Mouse (Mus musculus) liver, embryonic 14.5 days (tissue): ENCODE data around the gene Itgae. TPM values are rescaled to one million over a fixed set of nuclear protein-coding genes. Genes with fewer than 3 reads are reported as not detected.

Experiments
- ATAC-seq: fragments of 200-750 bp; cut with Nextera tagmentation; 2 replicates; pipeline ENCODE4 v1.8.0; 2017; ENCODE audit warnings: moderate number of reproducible peaks, mild to moderate bottlenecking, moderate library complexity; ENCODE audit not compliant: insufficient read depth
- DNase-seq, 3 experiments: peaks; one replicate each; pipeline ENCODE4 v3.0.0-alpha.2; 2012 to 2013; ENCODE audit warnings: low read depth in 3 of 3, low spot score in 3 of 3
- H3K27ac ChIP-seq: fragments of 300-500 bp; sonication (generic); 2 replicates; pipeline ENCODE4 v1.5.1; 2014; ENCODE audit warnings: moderate library complexity, mild to moderate bottlenecking, control low read depth, inconsistent platforms
- H3K27me3 ChIP-seq: fragments of 300-500 bp; sonication (generic); 2 replicates; pipeline ENCODE4 v1.6.1; 2014; ENCODE audit warnings: mild to moderate bottlenecking, low read length, moderate library complexity; ENCODE audit not compliant: control insufficient read depth, insufficient read depth
- H3K36me3 ChIP-seq: fragments of 300-500 bp; sonication (generic); replicated peaks from 2 replicates; pipeline ENCODE4 v1.6.1; 2014; ENCODE audit warnings: low read depth; ENCODE audit not compliant: control insufficient read depth, insufficient read depth
- H3K4me1 ChIP-seq, 2 experiments: fragments of 200-500 bp in 1 of 2; fragments of 300-500 bp in 1 of 2; sonication (generic) in 1 of 2; replicated peaks; 2 replicates each; pipeline ENCODE4 v1.6.1; 2012 to 2014; ENCODE audit warnings: antibody characterized with exemption in 1 of 2, inconsistent platforms in 1 of 2, low read length in 1 of 2; ENCODE audit not compliant: control insufficient read depth in 2 of 2, insufficient read depth in 2 of 2
- H3K4me2 ChIP-seq: fragments of 300-500 bp; sonication (generic); 2 replicates; pipeline ENCODE4 v1.6.1; 2014; ENCODE audit warnings: low read depth, mild to moderate bottlenecking, control low read depth, moderate library complexity
- H3K4me3 ChIP-seq, 2 experiments: fragments of 200-500 bp in 1 of 2; fragments of 300-500 bp in 1 of 2; sonication (generic) in 1 of 2; 2 replicates each; pipeline ENCODE4 v1.5.1; 2012 to 2014; ENCODE audit warnings: low read depth in 2 of 2, low read length in 2 of 2, mild to moderate bottlenecking in 2 of 2, control low read depth in 1 of 2, inconsistent platforms in 1 of 2, moderate library complexity in 1 of 2; ENCODE audit not compliant: insufficient read depth in 1 of 2
- H3K9ac ChIP-seq: fragments of 300-500 bp; sonication (generic); replicated peaks from 2 replicates; pipeline ENCODE4 v1.6.1; 2014; ENCODE audit warnings: mild to moderate bottlenecking, control low read depth, moderate library complexity
- H3K9me3 ChIP-seq: fragments of 300-500 bp; sonication (generic); 2 replicates; pipeline ENCODE4 v1.6.1; 2016; ENCODE audit warnings: low read length, mixed read lengths; ENCODE audit not compliant: control insufficient read depth
- CTCF ChIP-seq: IDR thresholded peaks from 2 replicates; pipeline ENCODE4 v1.5.1; 2016; ENCODE audit warnings: antibody characterized with exemption, low read depth, control low read depth
- EP300 ChIP-seq: IDR thresholded peaks from 2 replicates; pipeline ENCODE4 v1.6.1; 2016; ENCODE audit warnings: antibody characterized with exemption, low read depth
- WGBS: fragments of 180-500 bp; shearing (Covaris S2); extraction: QIAGEN DNeasy Blood & Tissue Kit; methylation state at CpG from one replicate; pipeline ENCODE4 v1.1.7; 2014; ENCODE audit not compliant: insufficient replicate concordance; 5-methylcytosine and 5-hydroxymethylcytosine counted together
- polyA plus RNA-seq, 2 experiments: library from polyadenylated mRNA; depleted of rRNA in 1 of 2; stranded (reverse) in 1 of 2; unstranded in 1 of 2; fragments of >200 nt; fragmentation: Nextera tagmentation in 1 of 2; extraction: Ambion mirVana in 1 of 2; gene quantifications; 2 replicates each; pipeline versions ENCODE4 v1.2.1 to v1.2.3; 2012 to 2014

Itgae gene
- polyA plus RNA-seq, 2 experiments: 0.03 TPM

GRCm38 (mm10) chr11:73049335-73049734 is 41.0 kb upstream of the Itgae start:
- WGBS: 10% methylated on average over 4 of the region's 4 CpGs
- H3K9me3 ChIP-seq: no peaks in the 10 kb centered on the region
- H3K27ac ChIP-seq: peak overlapping the region; percentile 75
- peak overlapping the region; percentile 98 for H3K9ac ChIP-seq
- peak; percentile 58 to 77 (median 76) for DNase-seq
- peak overlapping the region; percentile 93 to 99 for H3K4me3 ChIP-seq
- peaks cover 6 to 11% of the 10 kb centered on the region in 2 experiments for H3K4me1 ChIP-seq
- TF ChIP-seq CTCF (peak; percentile 90), EP300 (no peak)
- no peaks in the 10 kb centered on the region for H3K27me3 ChIP-seq
- peaks cover 29% of the 10 kb centered on the region for H3K36me3 ChIP-seq
- no peak for ATAC-seq
- peak overlapping the region; percentile 96 for H3K4me2 ChIP-seq

DNA sequence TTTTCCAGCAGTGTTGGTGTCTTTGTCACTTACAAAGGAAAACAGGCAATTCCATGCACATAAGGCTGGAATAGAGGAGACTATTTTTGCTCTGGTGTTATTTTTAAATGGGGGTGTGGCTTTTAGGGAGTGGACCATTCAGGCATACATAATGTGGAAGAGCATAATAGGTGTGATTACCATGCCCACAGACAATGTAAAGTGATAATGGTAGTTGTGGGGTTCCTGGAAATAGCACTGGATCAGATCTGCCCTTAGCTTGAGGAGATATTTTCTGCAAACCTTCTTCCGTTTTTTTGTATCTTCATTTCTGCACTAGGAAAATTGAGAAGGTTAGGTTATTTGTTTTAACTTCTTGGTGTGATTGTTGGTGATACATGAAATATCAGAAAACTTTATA is 37.6 kb upstream of the Itgae start:
- Histone ChIP-seq H3K36me3 (peaks cover 45% of the 10 kb centered on the region), H3K27me3 (no peaks in the 10 kb centered on the region), H3K4me1 (peaks cover 9 to 21% of the 10 kb centered on the region in 2 experiments), H3K9me3 (no peaks in the 10 kb centered on the region), H3K4me2 (no peak overlapping the region), H3K27ac (no peak overlapping the region), H3K4me3 (no peak overlapping the region), H3K9ac (no peak overlapping the region)
- no peak for TF ChIP-seq CTCF
- TF ChIP-seq EP300: no peak
- ATAC-seq (no peak), DNase-seq (no peak)
- 29% methylated on average over 1 of the region's 1 CpGs for WGBS

DNA sequence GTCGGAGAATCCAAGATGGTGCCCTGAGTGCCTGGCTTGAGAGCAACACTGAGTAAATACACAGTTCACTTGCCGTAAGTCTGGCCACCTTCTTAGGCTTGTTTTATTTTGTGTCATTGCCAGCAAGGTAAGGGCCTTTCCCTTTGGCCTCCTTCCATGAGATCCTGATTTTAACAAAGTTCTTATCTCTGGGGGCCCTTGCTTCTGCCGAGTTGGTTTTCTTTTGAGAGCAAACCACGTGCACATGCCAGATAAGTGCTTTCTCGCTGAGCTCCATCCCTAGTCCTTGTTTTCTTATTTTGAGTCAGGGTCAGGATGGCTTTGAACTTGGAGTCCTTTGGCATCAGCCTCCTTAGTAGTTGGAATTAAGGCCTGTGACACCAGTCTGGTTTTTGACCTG is 32.7 kb upstream of the Itgae start:
- peak overlapping the region; percentile 38; the same call in 1 of the 2 replicates for H3K4me2 ChIP-seq
- H3K9me3 ChIP-seq: no peaks in the 10 kb centered on the region
- 36% methylated on average over 5 of the region's 5 CpGs for WGBS
- DNase-seq (peak in 2 of 3 experiments; percentile 19 to 26), ATAC-seq (no peak)
- H3K4me3 ChIP-seq: no peak overlapping the region
- H3K27me3 ChIP-seq: no peaks in the 10 kb centered on the region
- no peak overlapping the region for H3K27ac ChIP-seq
- no peak overlapping the region for H3K9ac ChIP-seq
- H3K36me3 ChIP-seq: peaks cover 32% of the 10 kb centered on the region
- H3K4me1 ChIP-seq: peaks cover 8 to 16% of the 10 kb centered on the region in 2 experiments
- TF ChIP-seq EP300: 0 out of 2 replicates have a peak, but pooled peaks have one; percentile 7
- TF ChIP-seq CTCF: no peak

DNA sequence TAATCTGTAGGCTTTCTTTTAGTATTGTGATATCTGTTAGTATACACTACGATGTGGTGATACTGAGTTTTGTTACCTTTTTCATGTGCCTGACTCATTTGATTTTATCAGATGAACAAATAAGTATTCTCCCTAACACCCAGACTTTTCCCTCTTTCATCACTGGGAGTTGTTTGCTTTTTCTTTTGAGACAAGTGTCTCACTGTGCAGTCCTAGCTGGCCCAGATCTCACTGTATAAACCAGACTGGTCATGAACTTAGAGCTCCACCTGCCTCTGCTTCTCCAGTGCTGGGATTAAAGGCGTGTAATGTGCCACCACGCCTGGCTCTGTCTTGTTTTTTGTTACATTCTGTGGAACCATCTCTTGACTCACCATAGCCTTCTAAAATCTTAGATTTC is 30.8 kb upstream of the Itgae start:
- Histone ChIP-seq H3K4me3 (no peak overlapping the region), H3K27ac (no peak overlapping the region), H3K9me3 (no peaks in the 10 kb centered on the region), H3K36me3 (peaks cover 25% of the 10 kb centered on the region), H3K27me3 (no peaks in the 10 kb centered on the region), H3K9ac (no peak overlapping the region), H3K4me2 (no peak overlapping the region), H3K4me1 (peaks cover 8 to 16% of the 10 kb centered on the region in 2 experiments)
- 88% methylated on average over 3 of the region's 3 CpGs for WGBS
- TF ChIP-seq EP300 (no peak), CTCF (no peak)
- no peak for ATAC-seq
- no peak for DNase-seq

DNA sequence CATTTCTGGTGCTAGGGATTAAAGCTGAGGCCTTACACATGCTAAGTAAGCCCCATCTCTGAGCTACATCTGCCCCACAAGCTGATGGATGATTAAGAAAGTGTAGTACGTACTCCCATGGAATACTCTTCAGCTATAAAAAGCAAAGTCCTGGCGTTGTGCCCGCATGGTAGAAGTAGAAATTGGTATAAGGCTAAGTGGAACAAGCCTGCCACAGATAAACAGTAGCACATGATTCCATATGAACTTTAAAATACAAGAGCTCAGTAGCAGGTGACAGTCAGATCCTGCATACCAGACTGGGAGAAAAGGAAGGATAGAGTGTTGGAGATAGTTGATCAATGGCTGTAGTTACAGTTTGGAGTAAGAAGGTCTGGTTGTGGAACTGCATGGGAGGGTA is 29.0 kb upstream of the Itgae start:
- Histone ChIP-seq H3K4me1 (peaks cover 8 to 13% of the 10 kb centered on the region in 2 experiments), H3K27ac (no peak overlapping the region), H3K4me3 (no peak overlapping the region), H3K9me3 (no peaks in the 10 kb centered on the region), H3K4me2 (no peak overlapping the region), H3K27me3 (no peaks in the 10 kb centered on the region), H3K9ac (no peak overlapping the region; the same call in 1 of the 2 replicates), H3K36me3 (peaks cover 28% of the 10 kb centered on the region)
- no peak for DNase-seq
- ATAC-seq: no peak
- TF ChIP-seq CTCF (no peak), EP300 (no peak)
- WGBS: 90% methylated on average over 3 of the region's 3 CpGs

- Histone ChIP-seq H3K9ac (no peak overlapping the region), H3K27ac (no peak overlapping the region), H3K27me3 (no peaks in the 10 kb centered on the region), H3K4me1 (no peaks in the 10 kb centered on the region), H3K36me3 (peaks cover 64% of the 10 kb centered on the region), H3K4me3 (no peak overlapping the region), H3K4me2 (no peak overlapping the region), H3K9me3 (no peaks in the 10 kb centered on the region)
- ATAC-seq: no peak
- 70% methylated on average over 3 of the region's 3 CpGs for WGBS
- TF ChIP-seq CTCF: peak; percentile 58
- no peak for TF ChIP-seq EP300
- DNase-seq: no peak
Observed at GRCm38 (mm10) chr11:73071839-73072238, 18.5 kb upstream of the Itgae start.
